11 mouse cellular contexts compared by ENCODE assay signal in the genomic region with DNA sequence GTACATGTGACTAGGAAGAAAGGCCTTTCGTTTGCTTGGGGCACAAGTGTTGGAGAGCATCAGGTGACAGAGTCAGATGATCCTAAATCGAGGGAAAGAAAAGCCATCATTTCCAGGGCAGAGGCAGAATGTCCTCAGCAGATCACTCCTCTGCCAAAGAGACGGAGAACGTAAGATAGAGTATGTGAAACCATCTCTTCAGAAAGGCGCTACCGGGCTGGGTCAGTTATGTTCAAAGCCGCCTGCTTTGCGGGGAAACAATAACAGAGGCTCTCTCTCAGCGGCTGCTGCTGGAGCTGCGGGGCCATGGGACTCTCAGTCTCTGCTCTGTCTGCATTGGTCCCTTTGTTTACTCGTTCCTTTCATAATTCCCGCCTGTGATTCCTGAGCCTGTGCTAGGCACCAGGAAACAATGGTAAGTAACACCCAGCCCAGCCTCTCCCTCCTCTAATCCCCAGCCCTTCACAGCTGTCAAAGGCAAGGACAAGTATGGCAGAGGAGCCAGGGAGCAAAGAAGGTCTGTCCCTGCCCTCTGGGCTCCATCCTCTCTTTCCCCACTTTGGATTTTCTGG.
DNase-seq lines count a peak whose midpoint lies in the region; ATAC-seq and TF ChIP-seq lines count a peak whose summit lies in the region.
"Had no signal": no experiment of that assay in that cellular context is flagged by ENCODE, and none has a peak within 500 bp of the region (broad histone marks: within the 10 kb centered on the region; RNA-seq: fewer than 3 reads in every experiment).

No protein-coding gene starts in this region.

- peaks cover 13% of the 10 kb centered on the region for H3K36me3 ChIP-seq in heart, embryonic 13.5 days
- H3K36me3 ChIP-seq in embryonic facial prominence, embryonic 14.5 days (ENCODE audit: control insufficient read depth, insufficient read depth, low read length): no peaks in the 10 kb centered on the region
- no peaks in the 10 kb centered on the region for H3K36me3 ChIP-seq in intestine, embryonic 15.5 days
- peaks cover 20% of the 10 kb centered on the region for H3K36me3 ChIP-seq in thymus, adult 2 months (ENCODE audit: control insufficient read depth, insufficient read depth, low read length)

- no peaks in the 10 kb centered on the region for H3K9me3 ChIP-seq in heart, embryonic 13.5 days
- 0 out of 2 replicates have a peak, but pooled peaks cover 4% of the 10 kb centered on the region for H3K9me3 ChIP-seq in embryonic facial prominence, embryonic 14.5 days (ENCODE audit: control insufficient read depth, low read length)
- no peaks in the 10 kb centered on the region for H3K9me3 ChIP-seq in intestine, embryonic 15.5 days

- H3K9ac ChIP-seq in heart, embryonic 13.5 days: peak overlapping the region; percentile 61; the same call in 1 of the 2 replicates
- H3K9ac ChIP-seq in embryonic facial prominence, embryonic 14.5 days (ENCODE audit: low read depth, low read length): no peak overlapping the region
- H3K9ac ChIP-seq in intestine, embryonic 15.5 days: no peak overlapping the region

- no peak for TF ChIP-seq POLR2A in thymus, adult 2 months (IDR thresholded peaks at IDR 0.05; ENCODE audit: control insufficient read depth, extremely low read depth, insufficient read depth, low read length, poor library complexity)

- peaks cover 22% of the 10 kb centered on the region for H3K4me1 ChIP-seq in heart, embryonic 13.5 days
- peaks cover 12% of the 10 kb centered on the region for H3K4me1 ChIP-seq in embryonic facial prominence, embryonic 14.5 days (ENCODE audit: control insufficient read depth, insufficient read depth, low read length)
- H3K4me1 ChIP-seq in intestine, embryonic 15.5 days (replicated peaks): peaks cover 5% of the 10 kb centered on the region; the same call in 1 of the 2 replicates
- peaks cover 6% of the 10 kb centered on the region for H3K4me1 ChIP-seq in thymus, adult 2 months (replicated peaks; ENCODE audit: control insufficient read depth, insufficient read depth, low read length)

- ATAC-seq in heart, embryonic 13.5 days (ENCODE audit: extremely low read depth, insufficient number of reproducible peaks, low FRiP score, low TSS enrichment): no peak
- peak; percentile 87 for ATAC-seq in embryonic facial prominence, embryonic 14.5 days (ENCODE audit: low read depth)
- peak; percentile 12; the same call in 1 of the 2 replicates for ATAC-seq in intestine, embryonic 15.5 days

- no peak for TF ChIP-seq CTCF in thymus, adult 2 months (IDR thresholded peaks at IDR 0.05; ENCODE audit: borderline replicate concordance, control insufficient read depth, extremely low read depth, insufficient read depth, low read length, poor library complexity)

- no peak for DNase-seq in heart, adult 9 months (ENCODE audit: low spot score in 2 of 2)
- peak; percentile 69 for DNase-seq in embryonic facial prominence, embryonic 14.5 days (ENCODE audit: low spot score)
- peak; percentile 82 for DNase-seq in retina, postnatal 1 day
- no peak for DNase-seq in thymus, adult 2 months
- DNase-seq in right cerebral cortex, postnatal 36 days (ENCODE audit: low spot score in 2 of 2): no peak
- DNase-seq in layer of hippocampus, postnatal 36 days: no peak
- DNase-seq: cerebellum, postnatal 36 days; heart, adult 2 months had no signal

- H3K27ac ChIP-seq in heart, embryonic 13.5 days (replicated peaks): 0 out of 2 replicates have a peak overlapping the region, but pooled peaks have one; percentile 5
- no peak overlapping the region; the same call in 1 of the 2 replicates for H3K27ac ChIP-seq in embryonic facial prominence, embryonic 14.5 days (replicated peaks; ENCODE audit: low read depth, low read length)
- H3K27ac ChIP-seq in intestine, embryonic 15.5 days: no peak overlapping the region
- H3K27ac ChIP-seq in thymus, adult 2 months (ENCODE audit: control insufficient read depth, insufficient read depth, low read length): no peak overlapping the region
- H3K27ac ChIP-seq: heart, adult 2 months; kidney, postnatal 0 days had no signal

- WGBS in heart, embryonic 13.5 days: 39% methylated on average over 12 of the region's 12 CpGs
- 13% methylated on average over 12 of the region's 12 CpGs for WGBS in embryonic facial prominence, embryonic 14.5 days
- WGBS in intestine, embryonic 15.5 days: 18% methylated on average over 12 of the region's 12 CpGs
- WGBS in thymus, adult 2 months: 76% methylated on average over 12 of the region's 12 CpGs

- H3K27me3 ChIP-seq in heart, embryonic 13.5 days (replicated peaks): no peaks in the 10 kb centered on the region
- no peaks in the 10 kb centered on the region for H3K27me3 ChIP-seq in embryonic facial prominence, embryonic 14.5 days (replicated peaks; ENCODE audit: control insufficient read depth, insufficient read depth, low read length)
- no peaks in the 10 kb centered on the region for H3K27me3 ChIP-seq in intestine, embryonic 15.5 days (replicated peaks)
- H3K27me3 ChIP-seq in thymus, adult 2 months (ENCODE audit: control insufficient read depth, insufficient read depth, low read length): no peaks in the 10 kb centered on the region

- no peak overlapping the region for H3K4me3 ChIP-seq in heart, embryonic 13.5 days
- no peak overlapping the region for H3K4me3 ChIP-seq in embryonic facial prominence, embryonic 14.5 days (ENCODE audit: low read depth, low read length)
- no peak overlapping the region for H3K4me3 ChIP-seq in intestine, embryonic 15.5 days (replicated peaks)
- H3K4me3 ChIP-seq in thymus, adult 2 months (ENCODE audit: control insufficient read depth, insufficient read depth, low read length): no peak overlapping the region
- H3K4me3 ChIP-seq: heart, adult 2 months had no signal

- peak overlapping the region; percentile 39 for H3K4me2 ChIP-seq in heart, embryonic 13.5 days
- H3K4me2 ChIP-seq in embryonic facial prominence, embryonic 14.5 days (ENCODE audit: low read depth, low read length): peak overlapping the region; percentile 32
- H3K4me2 ChIP-seq in intestine, embryonic 15.5 days (replicated peaks): peak overlapping the region; percentile 29; the same call in 1 of the 2 replicates

Comparison
In these comparisons a context has a peak if more than half of its experiments do, and no peak if none do; other contexts are left out.
1. DNase-seq: peak in embryonic facial prominence, embryonic 14.5 days (single experiment) and retina, postnatal 1 day (single experiment); none in heart, adult 9 months (0 of 2), thymus, adult 2 months (single experiment), right cerebral cortex, postnatal 36 days (0 of 2) and layer of hippocampus, postnatal 36 days (0 of 2).
2. Peak in every context shown above with its lines, with median percentiles within 50 percentile points of each other: H3K4me2 ChIP-seq.